ENCODE assay signal across 9 mouse cellular contexts in the genomic region with DNA sequence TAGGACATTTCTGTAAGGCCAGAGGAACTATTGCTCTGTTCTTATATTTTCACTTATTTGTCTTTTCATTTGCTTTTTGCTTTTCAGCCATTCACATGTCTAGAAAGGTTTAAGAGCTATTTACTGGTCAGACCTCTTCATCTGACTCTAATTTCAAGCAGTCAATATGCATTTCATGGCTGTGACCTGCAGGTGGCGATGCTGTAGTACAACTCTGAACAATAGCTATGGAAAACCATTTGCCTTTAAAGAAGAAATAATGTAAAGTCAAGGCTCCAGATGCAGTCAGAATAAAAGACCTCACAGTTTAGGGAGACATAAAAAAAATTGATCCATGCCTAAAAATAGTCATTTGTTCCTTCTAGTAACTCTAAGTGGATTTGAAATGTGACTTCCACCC.
DNase-seq lines count a peak whose midpoint lies in the region; ATAC-seq and TF ChIP-seq lines count a peak whose summit lies in the region.
"Had no signal": no experiment of that assay in that cellular context is flagged by ENCODE, and none has a peak within 500 bp of the region (broad histone marks: within the 10 kb centered on the region; RNA-seq: fewer than 3 reads in every experiment).

No protein-coding gene starts in this region.

- H3K27ac ChIP-seq in embryonic facial prominence, embryonic 11.5 days (replicated peaks; ENCODE audit: low read depth, low read length) = no peak overlapping the region
- H3K27ac ChIP-seq in liver, embryonic 14.5 days = no peak overlapping the region
- no peak overlapping the region for H3K27ac ChIP-seq in intestine, embryonic 15.5 days
- H3K27ac ChIP-seq: hindbrain, embryonic 15.5 days had no signal

- peaks cover 62% of the 10 kb centered on the region for H3K27me3 ChIP-seq in Patski
- H3K27me3 ChIP-seq in embryonic facial prominence, embryonic 11.5 days (ENCODE audit: control insufficient read depth, insufficient read depth, low read length) = no peaks in the 10 kb centered on the region
- no peaks in the 10 kb centered on the region for H3K27me3 ChIP-seq in liver, embryonic 14.5 days (ENCODE audit: control insufficient read depth, insufficient read depth, low read length)
- no peaks in the 10 kb centered on the region for H3K27me3 ChIP-seq in intestine, embryonic 15.5 days (replicated peaks)
- H3K27me3 ChIP-seq: hindbrain, embryonic 15.5 days had no signal

- intact Hi-C loops in heart, postnatal 36 days (cut with DNase I) = loop anchor here (5.0 kb wide), 1 partner anchor 757 kb away; no protein-coding TSS in a partner anchor

- H3K36me3 ChIP-seq in embryonic facial prominence, embryonic 11.5 days (replicated peaks; ENCODE audit: control insufficient read depth, insufficient read depth, low read depth, low read length) = no peaks in the 10 kb centered on the region
- no peaks in the 10 kb centered on the region for H3K36me3 ChIP-seq in liver, embryonic 14.5 days (replicated peaks; ENCODE audit: control insufficient read depth, insufficient read depth, low read depth)
- no peaks in the 10 kb centered on the region for H3K36me3 ChIP-seq in intestine, embryonic 15.5 days
- H3K36me3 ChIP-seq: hindbrain, embryonic 15.5 days had no signal

- H3K4me2 ChIP-seq in embryonic facial prominence, embryonic 11.5 days (ENCODE audit: low read depth, low read length) = no peak overlapping the region
- no peak overlapping the region for H3K4me2 ChIP-seq in liver, embryonic 14.5 days (ENCODE audit: low read depth)
- no peak overlapping the region for H3K4me2 ChIP-seq in intestine, embryonic 15.5 days (replicated peaks)
- H3K4me2 ChIP-seq: hindbrain, embryonic 15.5 days had no signal

- no peak for ATAC-seq in Patski
- ATAC-seq in embryonic facial prominence, embryonic 11.5 days (replicated peaks; ENCODE audit: insufficient number of reproducible peaks, low FRiP score, low TSS enrichment, low read depth) = no peak
- ATAC-seq in liver, embryonic 14.5 days (ENCODE audit: insufficient read depth) = no peak
- no peak for ATAC-seq in activated CD4-positive, CD25-positive, alpha-beta regulatory T cell, adult 4 months
- no peak for ATAC-seq in intestine, embryonic 15.5 days

- peak; percentile 53 for TF ChIP-seq CTCF in Patski (IDR thresholded peaks at IDR 0.05)
- TF ChIP-seq CTCF in liver, embryonic 14.5 days (IDR thresholded peaks at IDR 0.05; ENCODE audit: low read depth) = peak; percentile 31; the same call in 1 of the 2 replicates

- H3K9me3 ChIP-seq in embryonic facial prominence, embryonic 11.5 days (replicated peaks; ENCODE audit: control insufficient read depth, low read length) = no peaks in the 10 kb centered on the region
- no peaks in the 10 kb centered on the region for H3K9me3 ChIP-seq in liver, embryonic 14.5 days (ENCODE audit: control insufficient read depth, low read length)
- H3K9me3 ChIP-seq in intestine, embryonic 15.5 days = no peaks in the 10 kb centered on the region
- H3K9me3 ChIP-seq: hindbrain, embryonic 15.5 days had no signal

- CTCF ChIA-PET in Patski (lab: Charles Lee) = no interaction called here

- H3K4me3 ChIP-seq in embryonic facial prominence, embryonic 11.5 days (ENCODE audit: low read depth, low read length) = no peak overlapping the region
- no peak overlapping the region for H3K4me3 ChIP-seq in liver, embryonic 14.5 days (ENCODE audit: insufficient read depth in 1 of 2, low read depth in 2 of 2, low read length in 2 of 2)
- no peak overlapping the region for H3K4me3 ChIP-seq in intestine, embryonic 15.5 days (replicated peaks)
- H3K4me3 ChIP-seq: hindbrain, embryonic 15.5 days had no signal

- no peak overlapping the region for H3K9ac ChIP-seq in embryonic facial prominence, embryonic 11.5 days (replicated peaks; ENCODE audit: low read length)
- no peak overlapping the region for H3K9ac ChIP-seq in liver, embryonic 14.5 days (replicated peaks)
- no peak overlapping the region for H3K9ac ChIP-seq in intestine, embryonic 15.5 days
- H3K9ac ChIP-seq: hindbrain, embryonic 15.5 days had no signal

- TF ChIP-seq EP300 in liver, embryonic 14.5 days (IDR thresholded peaks at IDR 0.05; ENCODE audit: low read depth) = no peak

- 8% methylated on average over 1 of the region's 1 CpGs for WGBS in embryonic facial prominence, embryonic 11.5 days
- WGBS in liver, embryonic 14.5 days (ENCODE audit: insufficient replicate concordance) = 0% methylated on average over 1 of the region's 1 CpGs
- 3% methylated on average over 1 of the region's 1 CpGs for WGBS in intestine, embryonic 15.5 days

- H3K4me1 ChIP-seq in embryonic facial prominence, embryonic 11.5 days (ENCODE audit: control insufficient read depth, insufficient read depth, low read length) = no peaks in the 10 kb centered on the region
- H3K4me1 ChIP-seq in liver, embryonic 14.5 days (replicated peaks; ENCODE audit: control insufficient read depth in 2 of 2, insufficient read depth in 2 of 2, low read length in 1 of 2) = no peaks in the 10 kb centered on the region
- no peaks in the 10 kb centered on the region for H3K4me1 ChIP-seq in intestine, embryonic 15.5 days (replicated peaks)
- H3K4me1 ChIP-seq: hindbrain, embryonic 15.5 days had no signal

- POLR2A ChIA-PET in Patski (lab: Charles Lee) = no interaction called here

- in situ Hi-C loops in Patski (cut with MboI; ENCODE audit: low pct_unique_long_range_greater_than_20kb) = no loop called here

- DNase-seq in heart, adult 8-10 months (ENCODE audit: low spot score) = peak; percentile 9
- no peak for DNase-seq in heart, postnatal 36 days
- peak; percentile 57 for DNase-seq in 3T3-L1 (ENCODE audit: low read depth, low spot score)
- no peak for DNase-seq in Patski (ENCODE audit: low read depth, low spot score)
- DNase-seq in embryonic facial prominence, embryonic 11.5 days (ENCODE audit: low spot score) = peak; percentile 49
- DNase-seq in liver, embryonic 14.5 days (ENCODE audit: low read depth in 3 of 3, low spot score in 3 of 3) = no peak

Comparison
In these comparisons a context has a peak if more than half of its experiments do, and no peak if none do; other contexts are left out.
1. DNase-seq: peak in heart, adult 8-10 months (single experiment), 3T3-L1 (single experiment) and embryonic facial prominence, embryonic 11.5 days (single experiment); none in heart, postnatal 36 days (0 of 2), Patski (single experiment) and liver, embryonic 14.5 days (0 of 3).